Mouse (Mus musculus) heart, embryonic 15.5 days (tissue): Measurements from ENCODE around the gene Ift74. TPM values are rescaled to one million over a fixed set of nuclear protein-coding genes. Genes with fewer than 3 reads are reported as not detected.

ENCODE experiments used
- microRNA counts: library from miRNA; unstranded; fragments of <30 nt; microRNA quantifications from one replicate; lab custom pipeline; 2016
- microRNA-seq: library from miRNA; unstranded; fragments of <30 nt; microRNA quantifications from one replicate; pipeline ENCODE4, GENCODE M21; 2016
- polyA plus RNA-seq: library from polyadenylated mRNA; unstranded; fragments of >200 nt; fragmentation: Nextera tagmentation; extraction: Ambion mirVana; gene quantifications from 2 replicates; pipeline ENCODE4 v1.2.1, GENCODE M21; 2015

Ift74 gene
- polyA plus RNA-seq, 1 experiment from 2014 or later: 13.9 TPM

MicroRNAs encoded within 50 kb of the gene (microRNA counts, 519-probe panel; counts per million panel counts)
- microRNA mmu-miR-872 (lab: Ali Mortazavi, UCI): 2,728 counts per million, percentile 65 among the panel's probes with 10 or more counts

Small RNA genes within 50 kb of the gene (microRNA-seq; reads per million reads assigned to microRNA genes)
- 1,411 reads per million, percentile 81 among the genes with 10 or more reads in this experiment for gene Mir872

Other genes with a start within 250 kb of the Ift74 start
- not detected in 2 replicates for gene Gm10306, start 57.9 kb upstream of the Ift74 start, polyA plus RNA-seq
- 9.5 and 10.0 TPM in 2 replicates for gene Caap1, start 57.7 kb upstream of the Ift74 start, polyA plus RNA-seq
- gene Plaa, start 11.2 kb upstream of the Ift74 start, polyA plus RNA-seq: 48.3 and 49.5 TPM in 2 replicates
- 0.21 and 0.39 TPM in 2 replicates for gene Lrrc19, start 35.7 kb downstream of the Ift74 start, polyA plus RNA-seq
- gene Tek, start 124.8 kb downstream of the Ift74 start, polyA plus RNA-seq: 37.1 and 45.3 TPM in 2 replicates